Mouse (Mus musculus): ENCODE measurements around the gene B4galt1.
A peak's percentile ranks its signal among the peaks of the same experiment; 100 is the strongest.

B4galt1 gene

DNA sequence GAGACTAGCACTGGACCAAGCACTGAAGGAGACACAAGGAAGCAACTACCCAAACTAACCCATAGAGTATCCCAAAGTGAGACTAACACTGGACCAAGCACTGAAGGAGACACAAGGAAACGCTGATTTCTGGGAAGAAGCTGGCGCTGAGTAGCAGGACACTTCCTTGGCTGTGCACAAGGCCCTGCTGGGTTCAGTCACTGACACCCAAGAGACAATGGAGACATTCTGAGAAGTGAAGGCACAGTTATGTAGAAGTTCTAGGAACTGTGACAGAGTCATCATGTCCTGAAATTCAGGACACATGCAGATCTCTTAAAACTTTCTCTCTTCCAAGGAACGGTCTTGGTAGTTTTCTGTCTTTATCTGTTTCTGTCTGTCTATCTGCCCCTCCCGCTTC lies 16.4 kb upstream of the B4galt1 start:
- DNase-seq (ENCODE audit: low spot score): no peak

DNA sequence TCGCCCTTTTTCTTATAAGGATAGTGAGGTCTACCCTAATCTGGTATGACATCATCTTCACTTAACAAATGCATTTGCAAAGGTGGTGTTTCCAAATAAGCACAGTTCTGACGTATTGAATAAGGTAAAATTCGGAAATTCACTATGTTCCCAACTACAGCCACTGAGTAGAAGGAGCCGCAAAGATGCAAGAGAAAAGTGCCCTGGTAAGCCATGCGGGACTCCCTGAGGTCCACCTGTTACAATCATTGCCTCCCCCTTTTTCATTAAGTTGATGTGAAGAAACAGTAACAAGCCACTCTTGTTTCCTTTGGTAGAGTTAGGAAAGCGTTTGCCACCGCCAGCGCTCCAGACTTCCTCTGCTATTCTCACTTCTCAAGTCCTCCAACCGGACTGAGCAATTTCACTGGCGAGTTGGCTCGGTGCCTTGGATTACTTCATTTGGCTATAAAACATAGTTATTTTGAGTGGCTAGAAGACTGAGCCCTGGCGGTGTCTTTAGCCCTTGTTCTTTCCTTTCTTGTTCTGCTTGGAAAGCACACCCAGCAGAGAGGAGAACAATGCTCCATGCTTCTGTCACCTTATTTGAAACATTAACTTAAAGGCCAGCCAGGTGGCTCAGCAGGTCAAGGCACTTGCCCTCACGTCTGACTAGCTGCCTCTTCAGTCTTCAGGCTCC lies 14.9 kb upstream of the B4galt1 start:
- DNase-seq (ENCODE audit: low spot score): peak; percentile 79

DNA sequence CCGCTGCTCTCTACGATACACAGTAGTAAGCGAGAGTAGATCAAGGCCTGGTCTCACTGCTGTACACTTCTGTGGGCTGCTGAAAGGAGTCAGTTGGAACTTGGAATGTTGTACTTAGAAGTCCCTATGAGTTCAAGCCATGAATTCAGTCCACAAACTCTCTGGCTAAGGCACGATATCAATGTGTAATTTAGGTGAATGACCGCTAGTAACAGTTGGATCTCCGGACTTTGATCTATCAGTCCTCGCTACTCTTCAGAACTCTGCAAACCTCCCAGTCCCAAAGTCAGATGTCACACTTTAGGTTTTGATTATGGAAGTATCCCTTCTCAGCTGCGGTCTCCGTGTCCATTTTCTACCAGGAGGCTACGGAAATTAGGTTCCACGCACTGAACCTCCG lies 10.6 kb upstream of the B4galt1 start:
- DNase-seq (ENCODE audit: low spot score): no peak

DNA sequence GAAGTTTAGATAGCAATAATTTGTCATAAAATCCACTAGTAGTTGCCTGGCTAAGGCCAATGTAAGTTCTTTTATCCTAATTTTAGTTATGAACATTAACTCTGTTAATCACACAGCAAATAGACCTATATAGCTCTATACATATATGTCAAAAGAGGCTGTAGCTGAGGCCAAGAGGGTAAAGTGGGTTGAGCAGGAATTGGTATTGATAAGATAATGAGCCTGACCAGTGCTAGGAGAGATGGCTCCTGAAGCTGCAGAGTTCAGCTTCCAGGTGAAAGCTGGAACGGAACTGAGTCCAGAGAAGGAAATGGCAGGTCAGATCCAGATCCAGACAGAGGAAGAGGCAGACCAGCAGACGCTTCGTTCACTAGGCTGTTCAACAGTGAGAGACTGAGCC lies 9.5 kb upstream of the B4galt1 start:
- no peak for DNase-seq (ENCODE audit: low spot score)

DNA sequence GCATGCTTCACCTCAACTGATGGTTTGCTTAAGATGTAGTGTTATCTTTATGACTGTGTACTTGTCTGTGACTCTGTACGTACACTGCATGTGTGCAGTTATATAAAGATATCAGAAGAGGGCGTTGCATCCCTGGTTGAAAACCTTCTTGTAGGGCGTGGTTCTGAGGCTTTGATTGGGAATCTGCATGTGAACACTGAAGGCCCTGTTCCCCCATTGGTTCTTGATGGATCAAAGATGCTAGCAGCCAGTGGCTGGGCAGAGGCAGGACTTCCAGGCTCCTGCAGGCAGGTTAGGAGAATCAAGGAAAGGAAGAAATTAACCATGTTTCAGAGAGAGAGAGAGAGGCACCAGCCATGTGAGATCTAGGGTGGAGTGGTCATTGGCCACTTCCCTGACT lies 7.3 kb upstream of the B4galt1 start:
- no peak for DNase-seq (ENCODE audit: low spot score)

DNA sequence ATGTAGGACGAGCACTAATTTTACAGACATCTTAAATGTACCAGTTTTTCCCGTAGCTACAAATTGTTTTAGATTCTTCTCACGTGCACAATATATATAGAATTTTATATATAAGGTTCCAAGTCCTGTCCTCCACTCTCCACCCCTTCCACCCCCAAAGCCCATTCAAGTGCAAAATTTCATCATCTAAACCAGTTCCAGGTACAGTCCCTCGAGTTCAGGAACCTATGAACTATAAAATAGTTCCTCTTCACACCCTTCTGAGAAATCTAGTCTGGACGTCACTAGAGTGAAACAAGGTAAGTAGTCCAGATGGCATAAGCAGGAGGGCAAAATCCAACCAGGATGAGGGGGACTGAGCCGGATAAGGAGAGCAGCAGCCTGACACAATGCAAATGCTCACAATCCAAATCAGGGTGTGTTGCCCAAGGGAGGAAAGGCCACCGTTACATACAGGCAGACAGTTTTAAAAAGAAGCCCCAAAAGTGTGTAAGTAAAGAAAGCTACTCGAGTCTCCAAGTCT lies 4.1 kb upstream of the B4galt1 start:
- DNase-seq (ENCODE audit: low spot score): no peak

DNA sequence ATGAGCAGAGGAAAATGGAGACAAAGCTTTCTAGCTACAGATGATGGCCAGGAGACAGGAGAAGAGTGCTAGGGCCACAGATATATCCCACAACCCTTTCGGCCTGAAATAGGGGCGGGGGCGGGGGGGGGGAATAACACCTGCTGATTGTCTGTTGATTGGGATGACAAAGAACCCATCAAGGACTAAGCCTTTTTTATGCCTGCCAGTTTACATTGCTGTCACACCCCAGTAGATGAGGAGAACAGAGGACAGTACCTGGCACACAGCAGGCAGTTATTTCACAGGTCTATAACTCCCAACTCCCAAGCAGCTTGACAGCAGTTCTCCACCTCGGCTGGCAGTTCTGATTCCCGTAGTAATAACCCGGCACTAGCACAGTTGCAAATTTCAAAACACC lies 2.8 kb upstream of the B4galt1 start:
- DNase-seq (ENCODE audit: low spot score): no peak

DNA sequence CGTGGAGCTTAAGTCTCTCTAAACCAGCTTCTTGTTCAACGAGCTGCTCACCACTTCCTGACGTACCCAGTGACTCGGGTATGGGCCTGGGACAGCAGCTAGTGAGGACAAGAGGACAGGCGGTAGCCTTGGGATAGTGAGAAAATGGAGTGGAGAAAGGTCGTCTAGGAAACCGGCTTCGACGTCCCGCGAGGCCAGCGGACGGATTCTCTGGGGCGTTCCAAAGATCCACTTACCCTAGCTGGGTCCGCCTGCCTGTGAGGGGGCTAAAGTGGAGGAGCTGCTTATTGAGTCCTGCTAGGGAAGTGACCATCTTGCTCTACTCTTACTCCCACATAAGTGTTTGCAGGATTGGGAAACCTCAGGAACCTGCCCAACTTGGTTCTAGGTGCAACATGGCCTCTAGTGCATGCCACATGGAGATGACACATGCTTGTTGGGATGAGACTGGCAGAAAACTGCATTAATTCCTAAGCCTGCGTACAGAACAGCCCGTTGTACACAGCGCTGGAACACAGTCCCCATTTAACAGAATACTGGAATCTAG lies 655 bp upstream of the B4galt1 start:
- peak; percentile 40 for DNase-seq (ENCODE audit: low spot score)

DNA sequence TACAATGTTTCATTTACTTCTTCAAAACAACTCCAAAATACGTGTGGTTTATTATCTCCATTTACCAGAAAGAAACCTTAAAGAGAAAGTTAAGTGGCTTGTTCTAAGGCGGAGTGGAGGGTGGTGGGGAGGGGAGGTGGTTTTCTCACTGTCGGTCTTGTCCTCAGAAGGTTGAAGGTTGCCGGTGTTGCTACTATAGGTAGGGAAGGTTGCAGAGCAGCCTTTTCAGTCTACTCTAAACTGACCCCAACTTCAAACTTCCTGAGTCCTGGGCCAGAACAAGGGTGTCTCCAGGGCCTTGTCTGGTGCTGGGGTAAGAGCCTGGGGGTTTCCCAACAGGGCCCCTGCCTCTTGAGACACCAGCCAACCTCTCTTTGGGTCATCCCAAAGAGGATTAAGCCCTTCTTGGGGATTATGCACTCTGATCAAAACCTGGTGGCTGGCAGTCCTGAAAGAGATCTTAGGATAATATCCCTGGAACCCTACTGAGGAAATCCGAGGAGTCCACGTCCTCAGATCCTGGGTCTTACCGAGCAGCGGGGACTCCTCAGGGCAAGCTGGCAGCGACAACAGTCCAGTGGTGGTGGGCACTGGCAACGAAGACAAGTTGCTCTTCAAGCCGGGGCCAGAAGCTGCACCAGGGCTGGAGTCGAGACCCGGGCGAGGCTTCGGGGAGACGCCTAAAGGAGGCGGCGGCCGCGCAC lies 792 bp downstream of the B4galt1 start:
- no peak for DNase-seq (ENCODE audit: low spot score)

DNA sequence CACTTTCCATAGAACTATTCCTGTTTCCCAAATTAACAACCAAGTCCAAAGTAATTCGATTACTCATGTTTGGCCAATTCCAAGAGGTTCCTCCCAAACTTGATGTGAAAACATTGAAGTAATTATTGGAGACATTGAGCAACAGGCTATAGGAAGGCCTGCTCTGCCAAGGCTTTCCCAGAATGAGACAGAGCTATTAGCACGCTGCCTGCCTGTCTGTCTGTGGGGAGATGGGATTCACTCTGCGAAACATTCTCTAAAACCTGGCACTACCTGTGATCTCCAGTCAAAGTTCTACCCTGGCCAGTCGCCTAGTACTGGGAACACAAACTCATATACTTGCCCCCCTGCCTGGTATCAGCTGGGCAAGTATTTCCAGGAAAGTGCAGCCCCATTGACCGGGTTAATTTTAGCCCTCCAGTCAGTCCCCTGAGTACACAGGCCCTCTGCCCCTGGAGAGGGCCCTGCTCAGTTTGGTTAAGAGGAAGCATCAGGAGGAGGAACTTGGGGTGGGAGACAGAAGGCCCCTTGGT lies 1.5 kb downstream of the B4galt1 start:
- DNase-seq (ENCODE audit: low spot score): no peak

DNA sequence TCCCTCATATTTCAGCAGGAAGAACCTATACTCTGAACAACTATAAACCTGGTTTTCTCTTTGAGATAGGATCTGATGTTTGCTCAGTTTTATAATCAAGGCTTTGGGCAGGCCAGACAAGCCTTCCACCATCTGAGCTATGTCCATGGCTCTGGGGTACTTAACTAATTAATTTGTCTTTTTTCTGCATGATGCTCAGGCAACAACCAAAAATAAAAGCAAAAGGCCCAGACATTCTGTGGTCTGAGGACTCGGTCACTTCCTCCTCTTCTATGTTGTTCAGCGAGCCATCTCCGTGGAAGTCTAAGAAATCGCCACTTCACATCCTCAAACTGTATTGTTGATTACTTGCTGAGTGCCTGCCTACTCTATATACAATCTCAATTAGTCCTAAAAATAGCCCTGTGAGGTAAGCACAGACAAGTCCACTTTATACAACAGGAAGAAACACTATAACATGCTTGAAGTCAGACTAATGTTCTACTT lies 2.0 kb downstream of the B4galt1 start:
- DNase-seq (ENCODE audit: low spot score): no peak

DNA sequence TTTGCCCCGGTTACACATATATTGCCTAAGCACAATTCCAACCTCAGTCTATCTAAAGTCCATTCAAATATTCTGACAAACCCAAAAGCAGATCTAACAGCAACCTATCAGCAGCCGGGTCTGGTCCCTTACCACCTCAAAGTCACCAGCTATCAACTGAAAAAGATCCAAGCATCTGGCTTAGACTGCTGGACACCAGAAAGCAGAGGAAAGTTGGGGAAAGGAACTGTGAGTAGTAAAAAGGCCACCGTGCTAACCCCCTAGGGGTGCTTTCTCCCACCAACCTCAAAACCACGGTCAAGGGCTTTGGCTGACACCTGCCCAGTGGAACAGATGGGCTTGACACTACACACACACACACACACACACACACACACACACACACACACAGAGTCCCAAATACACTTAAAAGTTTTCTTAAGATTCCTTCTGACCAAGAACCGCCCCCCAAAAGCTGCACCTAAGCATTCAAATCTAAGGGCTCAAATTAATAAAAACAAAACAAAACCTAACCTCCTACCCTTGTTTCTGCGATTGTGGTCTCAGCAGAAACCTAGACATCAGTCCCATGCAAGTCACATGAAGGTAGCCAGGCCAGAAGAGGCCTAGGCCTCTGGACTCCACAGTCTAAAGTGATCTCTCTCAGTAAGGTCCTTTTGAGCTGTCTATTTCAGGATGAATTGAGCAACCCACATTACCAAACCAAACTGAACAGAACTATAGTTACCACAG lies 2.6 kb downstream of the B4galt1 start:
- no peak for DNase-seq (ENCODE audit: low spot score)

DNA sequence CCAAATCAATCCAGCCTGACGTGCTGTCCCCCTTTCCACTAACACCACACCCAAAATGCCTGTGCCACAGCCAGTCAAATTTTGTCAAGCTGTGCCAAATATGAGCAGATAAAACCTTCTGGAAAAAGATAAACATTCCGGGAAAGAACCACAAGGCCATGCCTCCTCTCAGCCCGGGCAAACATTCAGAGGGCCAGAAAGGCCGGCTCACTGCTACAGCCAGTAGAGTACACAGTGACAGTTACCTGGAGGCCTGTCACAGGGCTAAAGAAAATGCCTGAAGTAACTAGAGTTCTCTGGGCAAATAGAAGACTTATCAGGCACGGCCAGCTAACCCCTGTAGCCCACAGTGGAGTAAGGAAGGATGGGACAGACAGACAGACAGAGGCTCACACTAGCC lies 3.2 kb downstream of the B4galt1 start:
- DNase-seq (ENCODE audit: low spot score): no peak

DNA sequence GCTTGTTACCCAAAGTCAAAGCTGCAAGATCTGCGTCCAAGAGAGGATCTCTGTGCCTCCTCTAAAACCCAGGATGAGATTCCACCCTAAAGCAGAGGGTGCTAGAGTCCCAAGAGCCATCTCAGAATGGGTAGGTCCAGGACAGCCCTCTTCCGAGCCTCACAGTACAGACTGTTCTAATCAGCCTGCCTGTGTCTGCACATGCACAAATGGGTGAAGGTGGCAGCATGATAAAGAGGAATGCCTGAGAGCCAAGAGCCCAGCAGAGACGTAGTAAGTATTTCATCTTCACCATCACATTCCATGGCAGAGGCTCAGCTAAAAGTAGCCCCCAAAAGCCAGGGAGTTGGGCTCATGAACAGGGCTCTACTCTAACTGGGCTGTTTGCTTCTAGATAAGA lies 4.3 kb downstream of the B4galt1 start:
- no peak for DNase-seq (ENCODE audit: low spot score)

DNA sequence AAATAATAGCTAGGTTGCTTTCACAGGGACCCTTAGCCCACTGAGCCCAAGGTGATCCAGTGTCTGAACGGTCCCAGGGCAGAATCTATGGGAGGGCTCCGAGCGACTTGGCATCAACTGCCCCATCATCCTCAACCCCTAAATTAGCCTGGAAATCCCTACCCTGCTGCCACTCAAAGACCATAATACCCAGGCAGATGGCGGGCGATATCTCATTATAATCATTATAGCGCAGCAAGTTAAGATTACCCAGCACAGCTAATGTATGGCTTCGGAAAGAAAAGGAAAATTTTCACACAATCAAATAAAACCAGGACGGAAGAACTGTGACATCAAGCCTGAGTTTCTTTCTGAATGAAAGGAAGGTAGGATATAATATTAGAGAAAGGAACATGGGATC lies 5.6 kb downstream of the B4galt1 start:
- no peak for DNase-seq (ENCODE audit: low spot score)

DNA sequence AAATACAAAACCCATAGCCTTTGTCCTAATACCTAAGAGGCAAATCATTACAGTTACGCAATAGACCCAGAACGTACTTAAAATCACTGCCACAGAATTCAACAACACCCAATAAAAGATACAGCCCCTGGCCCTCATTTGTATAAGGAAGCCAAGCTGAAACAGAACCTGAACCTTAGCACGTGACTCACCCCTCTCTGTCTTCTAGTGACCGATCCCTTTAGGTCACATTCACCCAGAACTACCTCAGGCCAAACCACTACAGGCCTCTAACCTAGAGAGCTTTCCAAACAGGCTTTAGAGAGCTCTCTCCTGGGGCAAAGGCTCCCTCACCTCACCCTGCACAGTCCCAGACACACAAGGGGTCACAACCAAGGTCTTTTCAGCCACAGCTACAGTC lies 6.6 kb downstream of the B4galt1 start:
- no peak for DNase-seq (ENCODE audit: low spot score)

DNA sequence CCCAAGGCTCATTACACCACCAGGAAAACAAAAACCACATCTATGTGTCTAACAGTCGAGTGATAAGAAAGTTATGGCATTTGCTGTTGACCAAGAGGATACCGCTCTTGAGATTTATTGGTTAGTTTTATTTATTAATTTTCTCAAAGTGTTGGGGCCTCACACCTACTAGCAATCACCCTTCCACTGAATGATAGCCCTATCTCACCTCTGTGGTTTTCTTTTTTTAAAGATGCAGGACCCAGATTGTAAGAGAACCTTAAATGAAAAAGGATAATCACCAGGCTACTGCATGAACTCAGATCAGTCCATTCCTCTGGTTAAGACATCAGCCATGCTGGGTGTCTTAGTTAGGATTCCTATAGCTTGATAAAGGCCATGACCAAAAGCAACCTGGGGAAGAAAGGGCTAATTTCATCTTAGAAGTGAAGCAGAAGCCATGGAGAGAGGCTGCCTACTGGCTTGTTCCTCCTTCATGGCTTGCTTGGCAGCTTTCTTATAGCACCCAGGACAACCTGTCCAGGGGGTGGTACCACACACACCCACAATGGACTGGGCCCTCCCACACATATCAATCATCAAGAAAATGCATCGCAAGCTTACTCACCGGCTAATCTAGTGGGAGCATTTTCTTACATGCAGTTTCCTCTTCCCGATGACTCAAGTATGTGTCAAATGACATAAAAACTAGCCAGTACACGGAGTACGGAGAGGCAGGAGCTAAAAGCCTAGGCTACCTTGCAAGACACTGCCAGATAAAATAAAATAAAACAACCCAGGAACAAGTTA lies 7.5 kb downstream of the B4galt1 start:
- DNase-seq (ENCODE audit: low spot score): no peak

DNA sequence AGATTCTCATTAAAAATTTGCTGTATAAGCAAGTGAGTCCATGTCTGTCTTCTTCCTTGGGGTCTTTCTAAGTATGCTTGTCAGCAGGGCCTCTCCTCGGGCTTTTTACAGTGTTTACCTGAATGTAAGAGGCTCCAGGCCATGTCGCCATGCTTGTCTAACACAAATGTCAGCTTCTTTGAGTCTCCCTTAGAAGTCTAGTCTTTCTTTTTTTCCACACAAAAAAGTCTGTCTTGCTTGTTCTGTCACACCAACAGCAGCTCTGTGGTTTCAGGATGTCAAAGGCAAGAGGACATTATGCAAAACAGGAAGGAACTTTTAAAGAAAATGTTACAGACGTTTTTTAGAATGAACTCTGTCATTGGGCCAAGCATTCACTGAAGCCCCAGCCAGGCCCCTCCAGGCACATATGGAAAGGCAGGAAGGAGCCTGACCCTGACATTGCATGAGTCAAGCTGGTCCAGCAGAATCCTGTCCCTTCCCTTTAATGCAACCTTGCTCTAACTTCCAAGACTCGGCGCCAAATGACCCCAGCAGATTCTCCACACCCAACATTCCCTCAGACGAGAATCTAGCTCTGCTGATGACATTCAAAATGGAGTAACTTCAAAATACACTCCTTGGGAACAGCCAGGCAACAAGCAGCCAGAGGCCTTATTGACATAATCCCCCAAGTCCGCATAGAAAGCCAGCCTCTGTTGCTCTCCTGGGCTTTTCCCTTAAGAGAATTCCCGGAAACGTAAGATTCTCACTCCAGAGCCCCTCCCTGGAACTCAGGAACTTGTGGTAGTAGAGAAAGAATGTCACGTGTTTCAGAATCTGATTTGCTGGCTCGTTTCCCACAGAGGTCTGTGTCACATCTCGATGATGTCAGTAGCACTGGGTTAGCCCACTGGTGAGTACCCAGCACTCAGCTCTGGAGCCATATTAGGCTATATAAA lies 8.7 kb downstream of the B4galt1 start:
- no peak for DNase-seq (ENCODE audit: low spot score)

DNA sequence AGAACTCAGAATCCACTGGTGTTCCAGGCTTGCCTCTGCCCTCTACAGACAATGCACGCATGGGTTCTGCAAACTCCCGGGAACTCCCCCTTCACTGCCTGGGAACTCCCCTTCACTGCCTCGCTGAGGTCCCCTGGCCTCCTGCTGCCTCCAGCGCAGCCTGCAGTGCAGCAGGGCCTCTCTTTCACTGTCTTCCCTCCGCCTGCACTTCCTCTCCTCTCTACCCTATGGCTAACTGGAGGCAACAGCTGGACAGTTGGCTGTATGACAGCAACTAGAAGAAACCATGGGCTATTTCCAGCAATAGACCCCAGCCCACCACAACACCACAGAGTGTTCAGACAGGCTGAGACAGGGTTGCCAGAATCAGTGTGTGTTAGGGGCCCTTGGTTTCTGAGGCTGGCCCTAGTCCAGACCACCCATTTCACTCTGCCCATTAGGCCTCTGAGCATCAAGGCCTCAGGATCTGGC lies 9.5 kb downstream of the B4galt1 start:
- DNase-seq (ENCODE audit: low spot score): no peak

DNA sequence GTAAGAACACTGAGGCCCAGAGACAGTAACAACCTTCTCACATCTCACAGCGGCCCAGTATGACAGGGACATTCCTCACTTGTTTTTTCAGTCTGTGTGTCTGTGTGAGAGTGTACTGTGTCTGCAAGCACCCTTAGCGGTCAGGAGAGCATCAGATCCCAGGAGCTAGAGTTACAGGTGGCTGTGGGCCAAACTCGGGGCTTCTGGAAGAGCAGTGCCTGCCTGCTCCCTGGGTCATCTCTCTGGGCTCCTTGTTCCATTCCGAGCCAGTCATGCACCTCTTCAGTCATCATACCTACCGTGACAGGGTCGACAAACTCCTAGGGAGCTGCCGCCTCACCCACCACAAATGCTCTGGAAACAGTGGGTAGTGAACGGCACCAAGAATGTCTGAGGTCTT lies 10.1 kb downstream of the B4galt1 start:
- DNase-seq (ENCODE audit: low spot score): no peak
